Mouse (Mus musculus) frontal cortex, postnatal 25 days (tissue): ENCODE data around the gene Lpp.
"Not testable (repeated sequence)": the region's sequence is repeated elsewhere in the genome, so short reads cannot be mapped to it uniquely, and the experiment has no call there.

Source experiments
- DNase-seq, 2 experiments: peaks; one replicate each; pipeline ENCODE4 v3.0.0; 2022; ENCODE audit warnings: low spot score in 2 of 2

Lpp gene

GRCm38 (mm10) chr16:24977771-24978170 is 584.5 kb downstream of the Lpp start:
- DNase-seq, result no peak

- DNase-seq, result no peak
Observed at GRCm38 (mm10) chr16:24978226-24978625, 584.9 kb downstream of the Lpp start.

DNA sequence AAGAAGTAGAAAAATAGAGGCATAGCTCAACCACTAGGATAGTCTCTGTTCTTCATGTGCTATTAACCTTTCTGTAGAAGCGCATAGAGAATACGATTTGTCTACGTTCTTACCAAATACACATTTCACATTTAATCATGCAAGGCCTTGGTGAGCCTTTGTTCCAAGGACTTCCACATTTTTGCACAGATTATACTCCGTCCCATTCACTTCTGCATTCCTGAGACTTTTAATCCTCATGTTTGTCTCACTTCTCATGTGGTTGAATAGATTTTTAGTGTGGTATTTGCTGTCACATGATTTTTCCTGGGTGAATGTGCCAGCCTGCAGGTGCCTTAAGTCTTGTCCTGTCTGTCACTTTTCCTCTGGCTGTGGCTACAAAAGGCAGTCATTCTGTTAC is 586.1 kb downstream of the Lpp start:
- no peak for DNase-seq

DNA sequence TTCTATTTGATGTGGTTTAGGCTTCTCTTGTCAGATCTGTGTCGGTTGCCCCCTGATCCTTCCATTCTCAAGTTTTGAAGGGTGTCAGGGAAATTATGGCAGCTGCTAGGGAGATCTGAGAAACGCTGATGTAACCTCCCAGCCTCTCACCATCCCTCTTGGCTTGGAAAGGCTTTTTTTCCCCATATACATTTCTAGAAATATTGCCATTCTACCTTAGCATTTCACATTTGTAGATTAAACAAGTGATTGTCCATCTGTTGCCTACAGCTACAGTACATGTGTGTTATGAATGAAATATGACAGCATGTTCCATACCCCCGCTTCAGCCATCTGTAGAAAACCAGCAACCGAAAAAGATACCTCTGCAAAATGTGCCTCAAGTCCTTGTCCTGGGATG is 589.5 kb downstream of the Lpp start:
- DNase-seq, result no peak

DNA sequence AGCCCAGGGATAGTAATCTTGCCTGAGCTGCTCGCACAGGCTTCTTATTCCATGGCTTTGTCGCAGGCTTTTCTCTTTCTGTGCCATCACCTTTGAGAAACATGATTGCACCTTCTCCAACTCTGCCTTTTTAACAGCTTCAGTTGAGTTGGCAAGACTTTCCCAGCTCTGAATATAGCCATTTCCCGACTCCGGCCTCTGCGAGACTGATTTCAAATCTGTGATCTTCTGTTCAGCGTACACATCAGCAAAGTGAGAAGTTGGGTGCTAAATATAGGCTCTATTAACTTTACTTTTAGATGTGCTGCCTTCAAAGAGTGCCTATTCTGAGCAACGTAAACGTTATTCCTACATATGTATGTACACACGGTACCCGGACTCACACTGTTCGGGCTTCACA is 597.0 kb downstream of the Lpp start:
- no peak for DNase-seq

DNA sequence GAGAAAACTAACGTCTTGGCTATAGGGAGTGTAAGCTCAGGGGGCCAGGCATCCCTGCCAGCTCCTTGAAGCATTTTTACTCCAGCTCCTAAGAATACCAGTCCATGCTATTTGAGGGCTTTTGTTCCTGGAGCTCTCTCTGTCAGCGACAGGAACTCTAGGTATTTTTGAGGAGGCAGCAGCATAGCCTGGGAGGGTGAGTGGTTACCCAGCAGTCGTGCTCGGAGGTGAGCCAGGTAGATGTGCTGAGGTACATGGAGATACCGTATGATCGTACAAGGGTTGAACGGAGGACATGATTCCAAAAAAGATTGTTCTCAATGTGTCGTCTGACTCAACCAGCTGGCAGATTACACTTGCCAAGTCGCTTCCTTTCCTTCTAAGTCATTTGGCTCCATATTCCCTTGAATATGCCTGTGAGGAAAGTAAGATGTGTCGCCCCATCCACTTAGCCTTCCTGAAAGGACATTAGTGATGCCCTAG is 597.8 kb downstream of the Lpp start:
- DNase-seq, result peak; percentile 14 to 30

GRCm38 (mm10) chr16:24991995-24992394 is 598.7 kb downstream of the Lpp start:
- no peak for DNase-seq

- DNase-seq, result no peak
Observed at GRCm38 (mm10) chr16:24992494-24992893, 599.2 kb downstream of the Lpp start.

GRCm38 (mm10) chr16:25010980-25011877 is 617.9 kb downstream of the Lpp start:
- no peak for DNase-seq

GRCm38 (mm10) chr16:25012938-25013337 is 619.6 kb downstream of the Lpp start:
- no peak for DNase-seq

DNA sequence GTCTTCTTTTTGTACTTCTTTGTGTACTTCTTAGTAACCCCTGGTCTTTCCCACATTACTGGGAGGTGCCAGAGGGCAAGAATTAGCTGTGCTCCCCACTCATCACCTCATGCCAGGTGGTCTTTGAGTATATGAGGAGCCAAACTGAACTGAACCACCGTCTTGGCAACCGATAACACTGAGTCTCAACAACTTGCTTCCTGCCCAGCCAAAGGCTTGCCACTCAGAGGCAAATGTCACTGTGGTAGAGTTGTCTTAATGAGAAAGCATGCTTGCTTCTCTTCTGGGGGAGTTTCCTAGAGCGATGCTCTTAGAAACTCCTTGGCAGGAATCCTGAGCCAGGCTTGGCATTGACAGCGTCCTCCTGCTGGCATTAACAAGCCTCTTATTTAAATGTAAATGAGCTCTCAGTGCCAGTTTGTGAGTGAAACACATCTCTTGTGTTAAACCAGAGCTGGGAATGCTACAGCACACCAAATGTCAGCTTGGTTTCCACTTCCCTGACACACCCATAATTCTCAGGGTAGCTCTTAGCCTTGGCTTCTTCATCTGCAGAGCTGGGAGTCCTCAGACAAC is 623.0 kb downstream of the Lpp start:
- DNase-seq, result peak; percentile 42 to 59

- DNase-seq, result no peak
Observed at GRCm38 (mm10) chr16:25017046-25017445, 623.7 kb downstream of the Lpp start.

DNA sequence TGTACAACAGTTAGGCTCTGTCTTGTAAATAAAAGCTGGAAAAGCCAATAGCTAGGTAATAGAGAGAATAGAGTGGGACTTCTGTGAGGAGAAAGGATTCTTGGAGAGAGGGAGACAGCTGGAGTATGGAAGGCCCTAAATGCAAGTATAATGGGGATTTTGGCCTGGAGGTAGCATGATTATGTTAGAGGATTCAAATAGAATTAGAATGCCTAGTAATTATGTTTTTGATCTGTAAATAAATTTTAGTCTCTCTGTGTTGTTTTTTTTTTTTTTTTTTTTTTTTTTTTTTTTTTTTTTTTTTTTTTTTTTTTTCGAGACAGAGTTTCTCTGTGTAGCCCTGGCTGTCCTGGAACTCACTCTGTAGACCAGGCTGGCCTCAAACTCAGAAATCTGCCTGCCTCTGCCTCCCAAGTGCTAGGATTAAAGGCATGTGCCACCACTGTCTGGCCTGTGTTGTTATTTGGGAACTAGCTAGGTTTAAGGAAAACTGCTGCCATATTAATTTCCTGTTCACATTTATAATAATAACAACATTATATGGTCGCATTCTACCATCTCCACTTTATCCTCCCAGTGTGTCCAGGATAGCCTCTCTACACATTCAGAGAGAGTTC is 628.5 kb downstream of the Lpp start:
- DNase-seq, result not testable (repeated sequence)

DNA sequence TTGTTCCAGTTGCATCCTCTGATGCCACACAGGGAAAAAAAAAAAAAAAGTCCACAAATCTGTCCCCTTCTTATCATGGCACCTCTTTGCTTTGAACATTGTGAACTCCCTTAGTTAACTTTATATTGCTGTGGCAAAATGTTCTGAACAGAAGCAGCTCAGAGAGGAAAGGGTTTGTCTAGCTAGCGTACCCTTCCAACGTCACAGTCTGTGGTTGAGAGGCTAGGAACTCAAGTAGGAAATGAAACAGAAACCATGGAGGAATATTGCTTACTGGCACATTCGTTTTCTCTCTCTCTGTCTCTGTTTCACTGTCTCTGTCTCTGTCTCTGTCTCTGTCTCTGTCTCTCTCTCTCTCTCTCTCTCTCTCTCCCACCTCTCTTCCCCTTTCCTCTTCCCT is 631.3 kb downstream of the Lpp start:
- no peak for DNase-seq

- no peak for DNase-seq
Observed at GRCm38 (mm10) chr16:25026191-25026590, 632.9 kb downstream of the Lpp start.

DNA sequence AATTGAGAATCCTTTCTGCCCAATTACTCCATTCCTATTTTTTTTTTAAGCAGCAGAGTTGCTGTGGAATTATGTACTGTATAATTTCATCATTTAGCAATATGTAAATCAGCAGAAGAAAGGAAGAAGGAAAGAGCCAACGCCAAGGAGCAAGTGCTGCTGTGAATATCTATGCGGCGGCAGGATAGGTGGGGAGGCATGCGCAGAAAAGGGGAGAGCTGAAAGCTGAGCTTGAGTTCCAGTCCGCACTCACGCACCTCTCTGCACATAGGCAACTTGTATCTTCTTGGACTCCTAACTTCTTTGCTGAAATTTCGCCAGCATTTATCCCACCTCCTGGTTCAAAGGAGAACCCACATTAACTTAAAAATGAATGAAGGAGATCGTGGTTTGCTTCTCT is 636.2 kb downstream of the Lpp start:
- no peak for DNase-seq

- DNase-seq, result no peak
Observed at GRCm38 (mm10) chr16:25037361-25037760, 644.1 kb downstream of the Lpp start.

DNA sequence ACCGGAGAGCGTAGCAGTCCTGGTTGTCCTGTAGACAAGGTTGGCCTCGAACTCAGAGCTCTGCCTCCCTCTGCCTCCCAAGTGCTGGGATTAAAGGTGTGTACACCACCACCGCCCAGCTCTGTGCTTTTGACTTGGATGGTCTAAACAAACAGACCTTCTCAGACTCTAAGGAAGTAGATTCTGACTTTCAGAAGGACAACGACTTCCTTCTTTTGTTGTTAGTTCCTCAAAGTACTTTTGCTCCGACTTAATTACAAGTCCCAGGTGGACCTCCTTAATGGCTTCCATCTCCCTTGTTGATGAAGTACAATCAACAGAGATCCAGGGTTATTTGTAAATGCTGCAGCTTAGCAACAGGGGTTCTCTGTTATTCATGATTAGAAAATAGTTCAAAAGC is 645.2 kb downstream of the Lpp start:
- DNase-seq, result no peak

- DNase-seq, result peak in 1 of 2 experiments; percentile 38
Observed at GRCm38 (mm10) chr16:25039904-25040303, 646.6 kb downstream of the Lpp start.

DNA sequence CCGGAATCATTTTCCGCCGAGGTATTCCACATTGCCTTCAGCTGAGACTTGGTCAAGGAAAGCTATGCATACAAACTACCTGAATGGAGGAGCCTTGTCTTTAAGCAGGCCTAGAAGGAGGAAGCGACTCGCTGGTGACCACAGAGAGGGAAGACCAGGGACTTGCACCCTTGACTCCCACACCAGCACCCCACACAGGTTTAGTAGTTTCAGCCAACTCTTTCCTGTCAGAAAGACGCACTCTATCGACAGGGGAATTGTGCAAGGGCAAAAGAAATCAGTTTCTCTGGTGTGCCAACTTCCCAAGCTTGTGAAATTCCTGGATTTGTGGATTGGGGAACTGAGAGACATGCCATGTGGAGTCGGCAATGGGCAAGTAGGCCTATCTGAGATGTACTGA is 647.9 kb downstream of the Lpp start:
- DNase-seq, result no peak

DNA sequence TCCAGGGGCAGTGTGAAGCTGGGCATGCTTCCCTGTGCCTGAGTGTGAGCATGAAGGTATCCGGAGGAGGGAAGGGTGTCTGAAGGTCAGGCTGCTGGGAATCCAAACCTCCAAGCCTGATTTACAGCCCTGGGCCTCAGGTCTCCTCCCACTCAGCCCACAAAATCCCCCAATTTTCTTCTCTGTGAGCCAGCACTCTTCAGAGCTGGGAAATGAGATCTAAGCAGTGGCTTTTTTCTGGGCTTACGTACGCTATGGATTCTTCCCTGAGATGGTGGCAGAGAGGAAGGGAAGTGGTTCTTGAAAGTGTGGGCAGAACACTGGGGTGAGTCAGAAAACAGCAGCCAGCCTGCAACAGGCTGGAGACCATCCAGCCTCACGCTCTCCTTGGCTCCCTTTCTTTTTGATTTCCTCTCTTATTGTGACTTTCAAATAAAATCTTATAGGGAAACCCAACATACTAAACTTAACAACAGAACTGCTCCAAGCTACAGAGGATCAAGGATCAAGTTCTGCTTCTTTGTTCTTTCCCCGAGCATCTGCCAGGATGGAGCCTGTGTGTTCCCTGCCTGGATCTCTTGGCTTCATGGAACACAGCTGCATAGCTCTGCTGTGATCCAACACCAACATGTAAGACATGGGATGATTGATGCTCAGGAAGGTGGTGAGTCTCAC is 648.7 kb downstream of the Lpp start:
- no peak for DNase-seq
